Mouse (Mus musculus): ENCODE measurements around the gene Stmn1. TPM values are rescaled to one million over a fixed set of nuclear protein-coding genes. Genes with fewer than 3 reads are reported as not detected.
"Not testable (repeated sequence)": the region's sequence is repeated elsewhere in the genome, so short reads cannot be mapped to it uniquely, and the experiment has no call there.

Gene Stmn1
- polyA plus RNA-seq, 1 experiment, result 9.8 TPM

- 68% methylated on average over 6 of the region's 6 CpGs for WGBS
- H3K4me3 ChIP-seq (ENCODE audit: low read depth, low read length), result no peak overlapping the region
- no peak overlapping the region for H3K27ac ChIP-seq (ENCODE audit: insufficient read depth, low read depth, low read length)
Observed at GRCm38 (mm10) chr4:134483696-134484095, 15.6 kb downstream of the Stmn1 start.

GRCm38 (mm10) chr4:134484231-134484630, 16.1 kb downstream of the Stmn1 start:
- 84% methylated on average over 10 of the region's 10 CpGs for WGBS
- Histone ChIP-seq H3K4me1 (ENCODE audit: control insufficient read depth, insufficient read depth, insufficient read length, low read length) (peaks cover 24% of the 10 kb centered on the region), H3K27ac (ENCODE audit: insufficient read depth, low read depth, low read length) (no peak overlapping the region), H3K27me3 (ENCODE audit: control insufficient read depth, insufficient read depth, low read length) (no peaks in the 10 kb centered on the region), H3K36me3 (ENCODE audit: control insufficient read depth, insufficient read depth, low read length) (no peaks in the 10 kb centered on the region), H3K4me3 (ENCODE audit: low read depth, low read length) (no peak overlapping the region)
- no peak for TF ChIP-seq CTCF (IDR thresholded peaks at IDR 0.05; ENCODE audit: extremely low read depth, insufficient read length, insufficient replicate concordance, low read depth, low read length)
- no peak for TF ChIP-seq POLR2A (IDR thresholded peaks at IDR 0.05; ENCODE audit: low read depth, low read length)

More at GRCm38 (mm10) chr4:134483696-134484095, 15.6 kb downstream of the Stmn1 start:
- TF ChIP-seq POLR2A (IDR thresholded peaks at IDR 0.05; ENCODE audit: low read depth, low read length) (no peak), CTCF (IDR thresholded peaks at IDR 0.05; ENCODE audit: extremely low read depth, insufficient read length, insufficient replicate concordance, low read depth, low read length) (no peak)
- peaks cover 23% of the 10 kb centered on the region for H3K4me1 ChIP-seq (ENCODE audit: control insufficient read depth, insufficient read depth, insufficient read length, low read length)
- H3K27me3 ChIP-seq (ENCODE audit: control insufficient read depth, insufficient read depth, low read length), result no peaks in the 10 kb centered on the region
- H3K36me3 ChIP-seq (ENCODE audit: control insufficient read depth, insufficient read depth, low read length), result no peaks in the 10 kb centered on the region

GRCm38 (mm10) chr4:134485151-134485900, 17.2 kb downstream of the Stmn1 start:
- H3K36me3 ChIP-seq (ENCODE audit: control insufficient read depth, insufficient read depth, low read length), result no peaks in the 10 kb centered on the region
- peaks cover 33% of the 10 kb centered on the region for H3K4me1 ChIP-seq (ENCODE audit: control insufficient read depth, insufficient read depth, insufficient read length, low read length)
- H3K27me3 ChIP-seq (ENCODE audit: control insufficient read depth, insufficient read depth, low read length), result no peaks in the 10 kb centered on the region
- 76% methylated on average over 5 of the region's 5 CpGs for WGBS
- TF ChIP-seq POLR2A (IDR thresholded peaks at IDR 0.05; ENCODE audit: low read depth, low read length) (no peak), CTCF (IDR thresholded peaks at IDR 0.05; ENCODE audit: extremely low read depth, insufficient read length, insufficient replicate concordance, low read depth, low read length) (no peak)
- H3K4me3 ChIP-seq (ENCODE audit: low read depth, low read length), result no peak overlapping the region
- H3K27ac ChIP-seq (ENCODE audit: insufficient read depth, low read depth, low read length), result no peak overlapping the region

GRCm38 (mm10) chr4:134488211-134488610, 20.1 kb downstream of the Stmn1 start:
- Histone ChIP-seq H3K4me1 (ENCODE audit: control insufficient read depth, insufficient read depth, insufficient read length, low read length) (peaks cover 29% of the 10 kb centered on the region), H3K36me3 (ENCODE audit: control insufficient read depth, insufficient read depth, low read length) (no peaks in the 10 kb centered on the region), H3K4me3 (ENCODE audit: low read depth, low read length) (no peak overlapping the region), H3K27ac (ENCODE audit: insufficient read depth, low read depth, low read length) (no peak overlapping the region), H3K27me3 (ENCODE audit: control insufficient read depth, insufficient read depth, low read length) (no peaks in the 10 kb centered on the region)
- no peak for TF ChIP-seq POLR2A (IDR thresholded peaks at IDR 0.05; ENCODE audit: low read depth, low read length)
- TF ChIP-seq CTCF (IDR thresholded peaks at IDR 0.05; ENCODE audit: extremely low read depth, insufficient read length, insufficient replicate concordance, low read depth, low read length), result no peak
- 94% methylated on average over 5 of the region's 5 CpGs for WGBS

GRCm38 (mm10) chr4:134489986-134490665, 22.0 kb downstream of the Stmn1 start:
- TF ChIP-seq POLR2A (IDR thresholded peaks at IDR 0.05; ENCODE audit: low read depth, low read length), result no peak
- TF ChIP-seq CTCF (IDR thresholded peaks at IDR 0.05; ENCODE audit: extremely low read depth, insufficient read length, insufficient replicate concordance, low read depth, low read length), result no peak
- 32% methylated on average over 11 of the region's 11 CpGs for WGBS
- Histone ChIP-seq H3K36me3 (ENCODE audit: control insufficient read depth, insufficient read depth, low read length) (no peaks in the 10 kb centered on the region), H3K27ac (ENCODE audit: insufficient read depth, low read depth, low read length) (peak overlapping the region; percentile 56), H3K4me3 (ENCODE audit: low read depth, low read length) (no peak overlapping the region), H3K27me3 (ENCODE audit: control insufficient read depth, insufficient read depth, low read length) (no peaks in the 10 kb centered on the region), H3K4me1 (ENCODE audit: control insufficient read depth, insufficient read depth, insufficient read length, low read length) (peaks cover 40% of the 10 kb centered on the region)

- Histone ChIP-seq H3K27ac (ENCODE audit: insufficient read depth, low read depth, low read length) (peak overlapping the region; percentile 67), H3K4me3 (ENCODE audit: low read depth, low read length) (no peak overlapping the region), H3K4me1 (ENCODE audit: control insufficient read depth, insufficient read depth, insufficient read length, low read length) (peaks cover 45% of the 10 kb centered on the region), H3K36me3 (ENCODE audit: control insufficient read depth, insufficient read depth, low read length) (no peaks in the 10 kb centered on the region), H3K27me3 (ENCODE audit: control insufficient read depth, insufficient read depth, low read length) (no peaks in the 10 kb centered on the region)
- no peak for TF ChIP-seq CTCF (IDR thresholded peaks at IDR 0.05; ENCODE audit: extremely low read depth, insufficient read length, insufficient replicate concordance, low read depth, low read length)
- no peak for TF ChIP-seq POLR2A (IDR thresholded peaks at IDR 0.05; ENCODE audit: low read depth, low read length)
- 16% methylated on average over 6 of the region's 6 CpGs for WGBS
Observed at GRCm38 (mm10) chr4:134491716-134492115, 23.6 kb downstream of the Stmn1 start.

- peaks cover 53% of the 10 kb centered on the region for H3K4me1 ChIP-seq (ENCODE audit: control insufficient read depth, insufficient read depth, insufficient read length, low read length)
- not testable (repeated sequence) for H3K4me3 ChIP-seq (ENCODE audit: low read depth, low read length); H3K36me3 ChIP-seq (ENCODE audit: control insufficient read depth, insufficient read depth, low read length); H3K27ac ChIP-seq (ENCODE audit: insufficient read depth, low read depth, low read length); H3K27me3 ChIP-seq (ENCODE audit: control insufficient read depth, insufficient read depth, low read length)
- 93% methylated on average over 6 of the region's 6 CpGs for WGBS
Observed at GRCm38 (mm10) chr4:134494161-134494560, 26.0 kb downstream of the Stmn1 start.
